Mouse (Mus musculus): Measurements from ENCODE around the gene Snd1.

The Snd1 gene

GRCm38 (mm10) chr6:28862304-28862703 is 387.4 kb downstream of the Snd1 start:
- in situ Hi-C loops (cut with MboI, MseI), result no loop called here

- in situ Hi-C loops (cut with MboI, MseI), result no loop called here
Observed at GRCm38 (mm10) chr6:28864684-28865083, 389.7 kb downstream of the Snd1 start.

- in situ Hi-C loops (cut with MboI, MseI), result no loop called here
Observed at GRCm38 (mm10) chr6:28865112-28865511, 390.2 kb downstream of the Snd1 start.

GRCm38 (mm10) chr6:28866206-28866605 is 391.3 kb downstream of the Snd1 start:
- in situ Hi-C loops (cut with MboI, MseI), result no loop called here

- in situ Hi-C loops (cut with MboI, MseI), result no loop called here
Observed at GRCm38 (mm10) chr6:28867516-28868251, 392.7 kb downstream of the Snd1 start.

GRCm38 (mm10) chr6:28871725-28872420 is 396.9 kb downstream of the Snd1 start:
- in situ Hi-C loops (cut with MboI, MseI), result no loop called here

- in situ Hi-C loops (cut with MboI, MseI), result no loop called here
Observed at GRCm38 (mm10) chr6:28872421-28872795, 397.5 kb downstream of the Snd1 start.

- in situ Hi-C loops (cut with MboI, MseI), result no loop called here
Observed at GRCm38 (mm10) chr6:28874053-28874452, 399.1 kb downstream of the Snd1 start.

- in situ Hi-C loops (cut with MboI, MseI), result no loop called here
Observed at GRCm38 (mm10) chr6:28874759-28875158, 399.8 kb downstream of the Snd1 start.

GRCm38 (mm10) chr6:28875333-28875732 is 400.4 kb downstream of the Snd1 start:
- in situ Hi-C loops (cut with MboI, MseI), result no loop called here

- in situ Hi-C loops (cut with MboI, MseI), result no loop called here
Observed at GRCm38 (mm10) chr6:28876492-28876891, 401.6 kb downstream of the Snd1 start.

GRCm38 (mm10) chr6:28877945-28878666 is 403.2 kb downstream of the Snd1 start:
- in situ Hi-C loops (cut with MboI, MseI), result no loop called here

- in situ Hi-C loops (cut with MboI, MseI), result no loop called here
Observed at GRCm38 (mm10) chr6:28879315-28879714, 404.4 kb downstream of the Snd1 start.

GRCm38 (mm10) chr6:28880909-28881308 is 406.0 kb downstream of the Snd1 start:
- in situ Hi-C loops (cut with MboI, MseI), result no loop called here

GRCm38 (mm10) chr6:28883518-28883917 is 408.6 kb downstream of the Snd1 start:
- in situ Hi-C loops (cut with MboI, MseI), result no loop called here

GRCm38 (mm10) chr6:28886724-28887440 is 411.9 kb downstream of the Snd1 start:
- in situ Hi-C loops (cut with MboI, MseI), result loop anchor here (5.0 kb wide), 1 partner anchor 105 kb away; no protein-coding TSS in a partner anchor

- in situ Hi-C loops (cut with MboI, MseI), result no loop called here
Observed at GRCm38 (mm10) chr6:28890426-28890825, 415.5 kb downstream of the Snd1 start.

- in situ Hi-C loops (cut with MboI, MseI), result no loop called here
Observed at GRCm38 (mm10) chr6:28891480-28891879, 416.5 kb downstream of the Snd1 start.

- in situ Hi-C loops (cut with MboI, MseI), result loop anchor here (5.0 kb wide), 1 partner anchor 468 kb away; the partner anchor contains the start of genes Fscn3 and Gcc1
Observed at GRCm38 (mm10) chr6:28895004-28895515, 420.1 kb downstream of the Snd1 start.

GRCm38 (mm10) chr6:28895726-28896125 is 420.8 kb downstream of the Snd1 start:
- in situ Hi-C loops (cut with MboI, MseI), result loop anchor here (5.0 kb wide), 1 partner anchor 468 kb away; the partner anchor contains the start of genes Fscn3 and Gcc1

GRCm38 (mm10) chr6:28896762-28897320 is 421.9 kb downstream of the Snd1 start:
- in situ Hi-C loops (cut with MboI, MseI), result loop anchor here (5.0 kb wide), 1 partner anchor 470 kb away; the partner anchor contains the start of genes Fscn3 and Gcc1

Data from T-helper 1 cell (primary cell).